Mouse (Mus musculus) adipocyte (in vitro differentiated cells): ENCODE measurements at regions not wholly inside any gene's neighbourhood (a gene's known extent, or its start where the extent isn't known, plus 50 kb on each side); places are given as distances from the start of the nearest gene placed in this dataset.

Experiments used
- DNase-seq: peaks from one replicate; pipeline ENCODE4 v3.0.0-alpha.2; 2016; ENCODE audit warnings: low spot score

GRCm38 (mm10) chr2:143133931-143134330, 55.7 kb downstream of the Otor start:
- DNase-seq = no peak

- peak; percentile 28 for DNase-seq
These were observed 70.9 kb downstream of the Otor start for GRCm38 (mm10) chr2:143149189-143149588.

- DNase-seq = peak; percentile 74
These were observed 86.1 kb downstream of the Otor start for GRCm38 (mm10) chr2:143164081-143164984.

GRCm38 (mm10) chr2:143166771-143167170, 88.5 kb downstream of the Otor start:
- DNase-seq = no peak

GRCm38 (mm10) chr2:143170648-143171047, 92.4 kb downstream of the Otor start:
- DNase-seq = no peak

DNA sequence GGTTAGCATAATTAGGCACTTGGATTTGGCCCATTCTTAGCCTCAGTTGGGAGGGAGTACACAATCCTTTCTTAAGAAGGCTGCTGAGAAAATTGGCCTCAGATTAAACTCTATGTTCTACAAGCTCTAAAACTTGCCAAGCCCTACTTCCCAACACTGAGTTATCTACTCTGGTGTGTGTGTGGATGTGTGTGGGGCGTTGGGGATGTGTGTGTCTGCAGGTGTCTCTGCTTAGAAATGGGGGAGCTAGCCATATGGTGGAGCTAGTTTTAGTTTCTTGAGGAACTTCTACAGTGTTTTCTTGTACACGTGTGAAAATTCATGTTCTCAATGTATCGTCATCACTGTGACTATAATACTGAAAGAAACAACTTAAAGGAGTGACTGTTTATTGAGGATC, 106.3 kb downstream of the Otor start:
- no peak for DNase-seq

GRCm38 (mm10) chr2:143192256-143193164, 114.2 kb downstream of the Otor start:
- no peak for DNase-seq

- no peak for DNase-seq
These were observed 114.9 kb downstream of the Otor start for GRCm38 (mm10) chr2:143193165-143193551.

- DNase-seq = no peak
These were observed 121.4 kb downstream of the Otor start for GRCm38 (mm10) chr2:143199583-143200249.

GRCm38 (mm10) chr2:143206053-143206452, 127.8 kb downstream of the Otor start:
- DNase-seq = no peak

DNA sequence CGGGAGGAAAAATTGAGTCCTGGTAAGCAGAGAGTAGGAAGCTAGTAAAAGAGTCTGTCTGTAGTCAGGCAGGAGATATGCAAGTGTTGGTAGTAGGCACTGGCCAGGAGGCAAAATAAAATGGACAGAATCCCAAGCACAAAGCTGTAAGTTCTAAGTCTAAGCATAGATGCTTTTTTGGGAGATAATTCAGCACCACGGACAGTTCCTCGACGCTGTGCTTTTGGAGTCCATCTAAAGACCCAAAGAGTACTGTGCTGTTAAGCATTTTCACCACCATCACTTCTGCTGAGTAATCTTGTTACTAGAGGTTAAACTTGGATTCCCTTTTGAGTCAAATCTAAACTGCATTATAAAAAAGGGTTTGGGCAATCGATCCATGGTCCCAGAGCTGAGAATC, 128.9 kb downstream of the Otor start:
- peak; percentile 72 for DNase-seq

DNA sequence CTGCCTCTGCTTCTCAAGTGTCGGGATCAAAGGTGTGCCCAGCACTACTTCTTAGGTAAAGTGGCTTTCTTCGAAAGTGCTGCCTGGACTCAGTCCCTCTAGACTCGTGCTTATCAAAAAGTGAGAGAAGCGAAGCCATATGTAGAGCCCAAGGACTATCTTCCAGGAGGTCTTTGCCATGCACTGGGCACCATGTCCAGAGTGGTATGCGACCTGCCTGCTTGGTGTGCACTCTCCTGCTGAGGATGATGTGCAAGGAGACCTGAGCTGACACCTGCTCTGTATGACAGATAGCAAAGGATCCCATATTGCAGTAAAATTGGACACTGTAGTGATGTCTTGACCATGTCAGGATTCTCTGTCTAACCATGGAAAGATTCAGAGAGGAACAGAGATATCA, 139.0 kb downstream of the Otor start:
- DNase-seq = no peak

DNA sequence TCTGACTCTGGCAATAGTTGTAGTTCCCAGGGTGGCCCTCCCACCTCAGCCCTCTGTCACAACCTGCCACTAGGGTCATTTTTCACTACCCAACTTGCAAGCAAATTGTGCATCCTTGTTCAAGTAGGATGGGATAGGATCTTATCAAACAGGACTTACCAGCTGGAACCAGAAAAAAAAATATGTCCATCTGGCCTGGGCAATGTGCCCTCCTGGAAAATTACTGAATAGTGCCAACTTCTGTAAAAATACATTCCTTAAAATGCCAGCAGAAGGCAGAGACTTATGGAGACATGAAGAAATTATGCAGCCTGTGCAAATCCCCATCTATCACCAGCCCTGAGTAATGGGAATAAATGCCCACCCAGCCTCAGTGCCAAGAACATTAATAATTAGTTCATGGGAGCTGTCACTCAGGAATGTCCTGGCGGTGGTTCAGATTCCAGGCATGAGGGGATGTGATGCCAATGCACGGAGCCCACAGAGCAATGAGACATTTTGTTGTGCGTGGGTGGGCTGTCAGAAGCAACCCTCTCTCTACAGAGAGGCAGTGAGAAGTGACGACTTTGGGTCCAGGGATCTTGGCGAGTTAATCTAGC, 139.6 kb downstream of the Otor start:
- peak; percentile 67 for DNase-seq

GRCm38 (mm10) chr2:143222326-143222725, 144.1 kb downstream of the Otor start:
- DNase-seq = no peak

GRCm38 (mm10) chr2:143224410-143225130, 146.3 kb downstream of the Otor start:
- no peak for DNase-seq

DNA sequence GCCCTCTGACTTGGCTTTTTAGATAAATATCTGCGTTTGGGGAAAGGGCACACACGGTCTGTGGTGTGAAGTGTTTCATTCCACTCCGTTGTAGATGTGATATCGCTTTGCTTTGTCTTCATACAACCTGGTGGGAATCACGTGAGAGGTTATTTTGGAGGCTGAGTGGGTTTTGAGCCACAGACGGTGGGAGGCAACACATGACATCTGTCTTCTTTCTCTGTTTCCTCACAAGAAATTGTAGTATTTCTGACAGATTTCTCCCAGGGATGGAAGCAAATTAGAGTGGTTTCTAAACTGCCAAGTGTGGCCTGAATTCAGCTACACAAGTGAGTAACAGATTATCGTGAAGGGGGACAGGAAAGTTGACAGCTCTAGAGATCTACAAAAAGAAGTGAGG, 155.5 kb downstream of the Otor start:
- DNase-seq = no peak

- DNase-seq = no peak
These were observed 162.0 kb downstream of the Otor start for GRCm38 (mm10) chr2:143240274-143240673.

GRCm38 (mm10) chr2:143243741-143244140, 165.5 kb downstream of the Otor start:
- no peak for DNase-seq

- DNase-seq = no peak
These were observed 167.9 kb downstream of the Otor start for GRCm38 (mm10) chr2:143246131-143246665.

DNA sequence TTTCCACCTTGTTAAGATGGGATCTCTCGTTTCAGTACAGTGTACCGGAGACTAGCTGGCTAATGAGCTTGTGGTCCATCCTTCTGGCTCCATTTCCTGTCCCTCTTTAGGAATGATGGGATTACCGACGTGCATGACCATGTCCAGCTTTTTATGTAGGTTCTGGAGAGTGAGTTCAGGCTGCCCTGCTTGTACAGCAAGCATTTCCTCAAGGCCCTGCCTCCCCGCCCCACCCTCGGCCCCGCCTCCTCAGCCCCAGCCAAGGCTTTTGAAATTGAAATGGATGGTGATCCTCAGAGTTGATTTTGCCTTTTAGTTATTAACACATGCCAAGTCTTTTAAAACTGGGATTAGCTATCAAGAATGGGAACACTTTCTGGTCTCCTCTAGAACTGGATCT, 190.8 kb downstream of the Otor start:
- DNase-seq = no peak

DNA sequence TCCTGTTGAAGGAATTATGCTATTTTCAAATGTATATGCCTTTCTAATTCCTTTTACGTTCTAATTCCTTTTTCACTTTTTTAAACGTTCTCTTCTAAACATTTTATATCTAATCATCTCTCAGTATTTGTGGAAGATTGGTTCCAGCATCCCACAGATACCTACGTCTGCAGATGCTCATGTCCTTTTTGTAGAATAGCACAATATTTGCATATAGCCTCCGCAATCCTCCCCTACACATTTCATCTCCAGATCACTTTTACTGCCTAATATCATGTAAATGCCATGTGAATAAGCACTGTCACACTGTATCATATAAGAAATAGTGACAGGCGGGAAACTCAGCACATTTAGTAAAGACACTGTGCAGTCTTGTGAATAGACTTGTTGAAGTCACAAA, 192.6 kb downstream of the Otor start:
- DNase-seq = no peak
